Mouse (Mus musculus) retina, embryonic 14.5 days (tissue): ENCODE measurements around the gene Foxa2.

Experiments
- DNase-seq: peaks from one replicate; pipeline ENCODE4 v3.0.0-alpha.2; 2015; ENCODE audit warnings: low spot score

Gene Foxa2

DNA sequence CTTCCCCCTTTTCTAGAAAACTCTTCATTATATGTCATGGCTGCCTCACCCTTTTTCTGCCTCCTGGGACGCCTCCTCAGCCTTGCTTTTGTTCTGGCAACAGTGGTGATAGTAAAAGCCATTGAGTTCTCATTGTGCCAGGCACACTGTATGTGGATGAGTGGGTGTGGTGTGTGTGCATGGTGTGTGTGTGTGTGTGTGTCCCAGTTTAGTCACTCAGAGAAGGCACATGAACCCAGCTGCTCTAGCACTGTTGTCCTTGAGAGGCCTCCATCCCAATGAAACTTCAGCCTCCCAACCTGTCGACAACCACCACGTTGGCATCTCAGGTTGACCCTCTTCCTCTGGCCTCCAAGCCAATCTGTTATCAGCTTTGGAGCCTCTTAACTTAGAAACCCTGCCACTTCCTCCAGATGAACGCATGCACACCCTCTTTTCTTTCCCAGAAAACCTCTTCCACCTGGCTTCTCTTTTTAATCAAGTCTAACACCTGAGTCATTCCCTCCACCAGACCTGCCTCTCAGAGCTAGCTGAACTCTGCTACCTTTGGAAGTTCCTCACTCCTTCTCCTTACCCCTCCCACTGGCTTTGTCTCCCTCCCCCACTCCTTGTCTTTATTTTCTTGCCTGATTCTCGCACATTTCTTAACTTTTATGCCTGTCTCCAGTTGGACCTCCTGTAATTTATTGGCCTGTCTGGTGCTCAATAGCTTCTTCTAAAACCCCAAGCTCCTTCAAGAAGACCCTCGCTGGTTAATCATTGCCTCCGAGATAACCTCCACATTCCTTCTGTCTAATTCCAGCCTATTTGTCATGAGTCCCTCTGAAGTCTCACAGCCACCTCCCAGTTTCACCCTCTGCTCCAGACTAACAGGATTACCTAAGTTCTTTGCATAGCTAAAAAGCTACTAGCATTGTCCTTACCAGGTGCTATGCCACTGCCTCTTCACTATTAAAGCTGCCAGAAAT, 41.9 kb downstream of the Foxa2 start:
- no peak for DNase-seq

GRCm38 (mm10) chr2:148003511-148003910, 43.3 kb downstream of the Foxa2 start:
- DNase-seq: no peak

DNA sequence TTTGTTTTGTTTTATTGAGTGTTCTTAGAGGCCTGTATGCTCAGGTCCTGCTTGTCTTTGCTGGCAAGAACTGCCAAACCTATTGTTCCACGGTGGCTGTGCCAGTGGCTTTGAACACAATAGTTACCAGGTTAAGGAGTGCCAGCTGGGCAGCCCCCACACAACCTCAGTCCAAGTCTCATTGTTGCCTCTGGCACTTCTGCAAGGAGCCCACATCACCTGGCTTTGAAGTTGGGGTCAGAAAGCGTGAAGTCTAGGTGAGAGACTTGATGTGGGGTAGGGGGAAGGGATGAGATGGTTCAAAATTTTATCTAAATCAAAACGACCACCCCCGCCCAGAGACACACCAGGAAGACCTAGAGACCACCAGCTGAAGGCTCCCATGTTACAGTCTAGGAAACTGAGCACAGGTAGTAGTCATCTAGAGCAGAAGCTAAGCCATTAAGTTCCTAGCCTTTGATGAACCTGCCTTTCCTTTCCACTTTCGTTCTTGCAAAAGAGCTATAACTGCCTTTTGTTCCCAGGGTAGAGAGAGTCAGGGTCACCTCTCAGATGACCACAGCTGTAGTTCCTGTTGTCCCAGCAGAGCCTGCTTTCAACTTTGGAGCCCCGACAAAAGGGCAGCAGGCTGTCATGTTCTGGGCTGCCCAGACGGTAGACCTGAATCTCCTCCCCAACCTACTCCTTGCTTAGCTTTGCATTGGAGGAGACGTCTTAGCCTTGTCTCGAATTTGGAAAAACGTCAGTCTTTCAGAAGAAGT, 48.4 kb downstream of the Foxa2 start:
- no peak for DNase-seq

DNA sequence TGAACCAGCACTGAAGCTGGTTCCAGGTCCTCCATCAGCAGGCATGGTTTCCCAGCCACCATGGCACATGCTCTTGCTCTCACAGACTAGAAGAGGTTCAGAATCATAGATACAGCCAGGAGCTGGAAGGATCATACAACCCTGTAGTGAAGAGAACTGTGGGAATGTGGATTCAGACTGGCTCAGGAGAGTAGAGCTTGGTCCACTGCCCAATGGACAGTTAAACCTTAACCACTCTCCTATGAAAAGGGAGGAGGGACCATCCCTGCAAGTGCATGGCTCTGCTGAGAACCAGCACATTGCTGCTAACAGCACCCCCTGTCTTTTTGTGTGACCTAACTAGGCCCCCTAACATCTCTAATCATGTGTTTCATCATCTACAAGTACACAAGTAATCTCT, 50.0 kb downstream of the Foxa2 start:
- no peak for DNase-seq

DNA sequence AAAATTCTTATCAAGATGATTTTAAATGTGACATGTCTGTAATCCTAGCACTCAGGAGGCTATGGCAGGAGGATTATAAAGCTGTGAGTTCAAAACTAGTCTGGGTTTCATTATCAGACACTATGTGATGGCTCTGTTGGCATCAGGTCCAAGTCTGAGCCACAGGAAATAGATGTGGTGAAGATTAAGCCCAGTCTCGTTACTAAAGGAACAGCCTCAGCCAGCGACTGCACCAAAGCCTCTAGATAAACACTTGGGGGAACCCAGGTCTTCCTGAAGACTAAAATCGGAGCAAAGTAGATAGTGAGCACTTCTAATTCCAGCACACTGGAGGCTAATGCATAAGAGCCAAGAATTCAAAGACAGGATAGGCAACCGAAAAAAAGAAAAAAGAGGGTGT, 52.9 kb downstream of the Foxa2 start:
- no peak for DNase-seq

GRCm38 (mm10) chr2:147992935-147993679, 53.7 kb downstream of the Foxa2 start:
- no peak for DNase-seq
